In the genomic region with DNA sequence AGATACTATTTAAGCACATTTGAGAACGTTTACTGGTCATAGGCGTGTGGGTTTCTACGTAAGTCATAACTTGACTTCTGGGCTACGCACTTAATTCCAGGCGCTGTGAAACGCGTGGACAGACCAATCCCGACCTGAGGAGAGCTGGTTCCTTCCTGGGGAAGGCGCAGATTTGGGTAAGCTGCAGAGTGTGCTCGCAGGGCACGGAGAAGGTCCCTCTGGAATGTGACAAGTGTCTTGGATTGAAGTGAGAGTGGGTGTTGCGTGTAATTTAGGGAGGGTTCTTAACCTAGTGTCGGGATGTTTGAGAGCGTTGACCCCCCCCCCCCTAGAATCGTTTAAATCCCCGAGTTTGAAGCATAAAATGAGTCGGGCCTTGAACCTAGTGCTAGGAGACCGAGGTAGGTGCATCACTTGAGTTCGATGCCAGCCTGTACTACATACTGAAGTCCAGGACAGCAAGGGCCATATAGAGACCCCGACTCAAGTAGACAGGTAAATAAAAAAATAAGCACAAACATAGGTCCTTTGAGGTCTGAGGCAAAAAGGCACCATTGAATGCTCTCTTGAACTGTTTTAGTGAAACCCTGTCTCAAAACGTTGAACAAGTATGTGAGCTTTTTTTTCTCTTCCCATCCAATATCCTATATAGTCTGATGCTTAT, we compare ENCODE assay signal across 9 mouse cellular contexts. TPM values are rescaled to one million over a fixed set of nuclear protein-coding genes. Genes with fewer than 3 reads are reported as not detected.
DNase-seq lines count a peak whose midpoint lies in the region; ATAC-seq lines count a peak whose summit lies in the region.
"Had no signal": no experiment of that assay in that cellular context is flagged by ENCODE, and none has a peak within 500 bp of the region (broad histone marks: within the 10 kb centered on the region; RNA-seq: fewer than 3 reads in every experiment).

No protein-coding gene starts in this region.

- no peaks in the 10 kb centered on the region for H3K36me3 ChIP-seq in hindbrain, embryonic 14.5 days (replicated peaks; ENCODE audit: control insufficient read depth, insufficient read depth)
- H3K36me3 ChIP-seq in midbrain, embryonic 11.5 days (ENCODE audit: control insufficient read depth, insufficient read depth, low read length): no peaks in the 10 kb centered on the region

- H3K9ac ChIP-seq in hindbrain, embryonic 14.5 days: no peak overlapping the region
- 0 out of 2 replicates have a peak overlapping the region, but pooled peaks have one; percentile 16 for H3K9ac ChIP-seq in midbrain, embryonic 11.5 days (ENCODE audit: low read length)

- no peak overlapping the region for H3K27ac ChIP-seq in hindbrain, embryonic 14.5 days
- no peak overlapping the region for H3K27ac ChIP-seq in midbrain, embryonic 11.5 days (ENCODE audit: low read depth, low read length)

- H3K4me1 ChIP-seq in hindbrain, embryonic 14.5 days (replicated peaks; ENCODE audit: control insufficient read depth, insufficient read depth, low read length): peaks cover 17% of the 10 kb centered on the region; the same call in 1 of the 2 replicates
- H3K4me1 ChIP-seq in midbrain, embryonic 11.5 days (ENCODE audit: control insufficient read depth, insufficient read depth, low read length): peaks cover 17% of the 10 kb centered on the region

- peak overlapping the region; percentile 53 for H3K4me2 ChIP-seq in hindbrain, embryonic 14.5 days (replicated peaks)
- peak overlapping the region; percentile 53 for H3K4me2 ChIP-seq in midbrain, embryonic 11.5 days

- H3K9me3 ChIP-seq in hindbrain, embryonic 14.5 days (ENCODE audit: control insufficient read depth, low read length): no peaks in the 10 kb centered on the region
- no peaks in the 10 kb centered on the region for H3K9me3 ChIP-seq in midbrain, embryonic 11.5 days (ENCODE audit: control insufficient read depth, low read length)

- peaks cover 34% of the 10 kb centered on the region for H3K27me3 ChIP-seq in hindbrain, embryonic 14.5 days (ENCODE audit: control insufficient read depth, insufficient read depth, low read length)
- H3K27me3 ChIP-seq in midbrain, embryonic 11.5 days (ENCODE audit: control insufficient read depth, insufficient read depth, low read length): peaks cover 32% of the 10 kb centered on the region

- peak overlapping the region; percentile 27 for H3K4me3 ChIP-seq in hindbrain, embryonic 14.5 days (replicated peaks; ENCODE audit: low read length)
- peak overlapping the region; percentile 26 for H3K4me3 ChIP-seq in midbrain, embryonic 11.5 days (ENCODE audit: low read depth, low read length)

- ATAC-seq in hindbrain, embryonic 14.5 days (ENCODE audit: low FRiP score): no peak
- peak; percentile 36; the same call in 1 of the 2 replicates for ATAC-seq in midbrain, embryonic 11.5 days (ENCODE audit: low FRiP score)

- 3% methylated on average over 21 of the region's 21 CpGs for WGBS in hindbrain, embryonic 14.5 days
- WGBS in midbrain, embryonic 11.5 days: 2% methylated on average over 21 of the region's 21 CpGs

- DNase-seq in ES-CJ7 (ENCODE audit: low read depth, low spot score) (peak; percentile 60), ZHBTc4 (ENCODE audit: low read depth, low spot score) (peak; percentile 63)
- no peak for DNase-seq in hindbrain, embryonic 14.5 days (ENCODE audit: low spot score)
- DNase-seq in midbrain, embryonic 11.5 days (ENCODE audit: low spot score, missing footprints): peak; percentile 91
- no peak for DNase-seq in adrenal gland, adult (ENCODE audit: inconsistent age in 2 of 2, low spot score in 1 of 2)
- DNase-seq in cerebellum, adult 9-11 months: no peak
- DNase-seq in gastrocnemius, adult 18-20 months (ENCODE audit: low spot score): no peak
- DNase-seq: gastrocnemius, postnatal 36 days had no signal

RNA-seq across cellular contexts. Expression of gene L1td1, which starts 0.9 kb away (rescaled TPM):
- not detected in 2 replicates for polyA plus RNA-seq in hindbrain, embryonic 14.5 days (2014; fragmentation: Nextera tagmentation; extraction: Ambion mirVana)
- polyA plus RNA-seq in midbrain, embryonic 11.5 days (2014; fragmentation: Nextera tagmentation; extraction: Ambion mirVana): 0.17 TPM in 1 of 2 replicates, not detected in the other
- total RNA-seq in gastrocnemius, adult 18-20 months (2021): not detected
- total RNA-seq: adrenal gland, postnatal 10 days; gastrocnemius, postnatal 36 days had no signal

Comparison
In these comparisons a context has a peak if more than half of its experiments do, and no peak if none do; other contexts are left out.
1. DNase-seq: peak in ES-CJ7 (single experiment), ZHBTc4 (single experiment) and midbrain, embryonic 11.5 days (single experiment); none in hindbrain, embryonic 14.5 days (single experiment), adrenal gland, adult (0 of 2), cerebellum, adult 9-11 months (single experiment) and gastrocnemius, adult 18-20 months (single experiment).